In genomic region chr10:5449944-5450343, GRCm38 (mm10) we compare ENCODE assay signal across 23 mouse cellular contexts.
A peak's percentile ranks its signal among the peaks of the same experiment; 100 is the strongest.
DNase-seq lines count a peak whose midpoint lies in the region; ATAC-seq and TF ChIP-seq lines count a peak whose summit lies in the region.
"Had no signal": no experiment of that assay in that cellular context is flagged by ENCODE, and none has a peak within 500 bp of the region (broad histone marks: within the 10 kb centered on the region; RNA-seq: fewer than 3 reads in every experiment).

No protein-coding gene starts in this region.

- H3K36me3 ChIP-seq in intestine, postnatal 0 days (ENCODE audit: control insufficient read depth, insufficient read depth): no peaks in the 10 kb centered on the region
- H3K36me3 ChIP-seq: embryonic facial prominence, embryonic 13.5 days; forebrain, embryonic 12.5 days; heart, embryonic 13.5 days; hindbrain, embryonic 15.5 days had no signal

- WGBS in intestine, postnatal 0 days: 91% methylated on average over 2 of the region's 2 CpGs

- no peak overlapping the region for H3K27ac ChIP-seq in left cerebral cortex, adult 2 months
- H3K27ac ChIP-seq in intestine, postnatal 0 days (ENCODE audit: low read depth, low read length): no peak overlapping the region
- H3K27ac ChIP-seq: embryonic facial prominence, embryonic 13.5 days; forebrain, embryonic 12.5 days; gastrocnemius, adult 2 months; heart, embryonic 13.5 days; hindbrain, embryonic 15.5 days had no signal

- H3K4me3 ChIP-seq in left cerebral cortex, adult 2 months: no peak overlapping the region
- H3K4me3 ChIP-seq in intestine, postnatal 0 days (ENCODE audit: low read depth, low read length): no peak overlapping the region
- H3K4me3 ChIP-seq: embryonic facial prominence, embryonic 13.5 days; forebrain, embryonic 12.5 days; gastrocnemius, adult 2 months; heart, embryonic 13.5 days; hindbrain, embryonic 15.5 days had no signal

- DNase-seq in left cerebral cortex, adult 11 months (ENCODE audit: low spot score): peak; percentile 24
- no peak for DNase-seq in left cerebral cortex, postnatal 10 days (ENCODE audit: extremely low spot score in 1 of 2, low spot score in 2 of 2)
- peak; percentile 85 for DNase-seq in brain, adult 2 months (ENCODE audit: low read depth, low spot score)
- DNase-seq in left cerebral cortex, adult 2 months (ENCODE audit: extremely low spot score in 1 of 2, low spot score in 2 of 2): peak; percentile 11 to 18
- peak; percentile 21 for DNase-seq in naive thymus-derived CD4-positive, alpha-beta T cell, adult 2 months (ENCODE audit: low read depth)
- no peak for DNase-seq in kidney, postnatal 25 days
- DNase-seq in lung, postnatal 10 days: no peak
- DNase-seq: adrenal gland, postnatal 14 days; cerebellum, adult 18-20 months; cerebellum, adult 9-11 months; cerebellum, postnatal 36 days; forebrain, postnatal 0 days; gastrocnemius, adult 2 months; gastrocnemius, postnatal 25 days; heart, postnatal 36 days had no signal

- no peaks in the 10 kb centered on the region for H3K9me3 ChIP-seq in intestine, postnatal 0 days (ENCODE audit: control insufficient read depth)
- H3K9me3 ChIP-seq: embryonic facial prominence, embryonic 13.5 days; forebrain, embryonic 12.5 days; heart, embryonic 13.5 days; hindbrain, embryonic 15.5 days had no signal

- H3K9ac ChIP-seq in intestine, postnatal 0 days (ENCODE audit: low read depth, low read length): no peak overlapping the region
- H3K9ac ChIP-seq: embryonic facial prominence, embryonic 13.5 days; forebrain, embryonic 12.5 days; forebrain, postnatal 0 days; heart, embryonic 13.5 days; hindbrain, embryonic 15.5 days had no signal

- intact Hi-C loops in left cerebral cortex, postnatal 10 days (cut with DNase I): no loop called here
- intact Hi-C loops in left cerebral cortex, adult 2 months (cut with DNase I): loop anchor here (2.0 kb wide), 1 partner anchor 71 kb away; no protein-coding TSS in a partner anchor

- no peak overlapping the region for H3K4me2 ChIP-seq in intestine, postnatal 0 days (replicated peaks; ENCODE audit: low read depth)
- H3K4me2 ChIP-seq: embryonic facial prominence, embryonic 13.5 days; forebrain, embryonic 12.5 days; heart, embryonic 13.5 days; hindbrain, embryonic 15.5 days had no signal

- ATAC-seq in intestine, postnatal 0 days: no peak
- ATAC-seq: activated CD4-positive, CD25-positive, alpha-beta regulatory T cell, adult 4 months; forebrain, postnatal 0 days; Patski had no signal

- H3K27me3 ChIP-seq in intestine, postnatal 0 days (replicated peaks; ENCODE audit: control insufficient read depth, insufficient read depth, low read length): no peaks in the 10 kb centered on the region
- H3K27me3 ChIP-seq: CH12.LX; embryonic facial prominence, embryonic 13.5 days; forebrain, embryonic 12.5 days; heart, embryonic 13.5 days; hindbrain, embryonic 15.5 days had no signal

- TF ChIP-seq CTCF in left cerebral cortex, adult 2 months (IDR thresholded peaks at IDR 0.05): no peak
- TF ChIP-seq CTCF in intestine, postnatal 0 days (IDR thresholded peaks at IDR 0.05; ENCODE audit: low read depth): no peak

- no peaks in the 10 kb centered on the region for H3K4me1 ChIP-seq in intestine, postnatal 0 days (replicated peaks; ENCODE audit: control insufficient read depth, insufficient read depth, low read length)
- H3K4me1 ChIP-seq: embryonic facial prominence, embryonic 13.5 days; forebrain, embryonic 12.5 days; heart, embryonic 13.5 days; hindbrain, embryonic 15.5 days had no signal

Comparison
In these comparisons a context has a peak if more than half of its experiments do, and no peak if none do; other contexts are left out.
1. DNase-seq: peak in left cerebral cortex, adult 11 months (single experiment), brain, adult 2 months (single experiment), left cerebral cortex, adult 2 months (2 of 2) and naive thymus-derived CD4-positive, alpha-beta T cell, adult 2 months (single experiment); none in left cerebral cortex, postnatal 10 days (0 of 2), kidney, postnatal 25 days (0 of 2) and lung, postnatal 10 days (single experiment).